ENCODE assay signal across 35 mouse cellular contexts in the genomic region with DNA sequence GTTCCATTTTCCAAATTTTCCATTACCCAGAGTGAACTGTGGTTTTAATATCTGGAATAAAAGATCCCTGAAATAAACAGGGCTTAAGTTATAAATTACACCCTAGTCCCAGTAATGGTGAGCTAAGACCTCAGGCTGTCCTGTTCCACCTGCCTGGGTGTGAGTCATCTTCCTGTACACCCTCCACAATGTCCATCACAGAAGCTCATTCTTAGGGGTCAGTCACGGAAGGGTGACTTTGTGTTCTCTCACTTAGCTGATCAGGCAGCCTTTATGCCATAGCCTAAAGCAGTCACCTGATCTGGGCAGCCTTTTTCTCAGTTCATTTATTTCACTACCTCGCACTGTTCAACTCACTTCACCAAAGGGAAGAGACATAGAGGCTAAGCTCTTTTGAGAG. TPM values are rescaled to one million over a fixed set of nuclear protein-coding genes. Genes with fewer than 3 reads are reported as not detected.
DNase-seq lines count a peak whose midpoint lies in the region; ATAC-seq and TF ChIP-seq lines count a peak whose summit lies in the region.
"Had no signal": no experiment of that assay in that cellular context is flagged by ENCODE, and none has a peak within 500 bp of the region (broad histone marks: within the 10 kb centered on the region; RNA-seq: fewer than 3 reads in every experiment).

No protein-coding gene starts in this region.

- H3K9me3 ChIP-seq in CH12.LX (replicated peaks; ENCODE audit: low read length): no peaks in the 10 kb centered on the region
- H3K9me3 ChIP-seq in kidney, embryonic 15.5 days (replicated peaks): no peaks in the 10 kb centered on the region
- H3K9me3 ChIP-seq: forebrain, embryonic 12.5 days; heart, embryonic 10.5 days; heart, embryonic 15.5 days; liver, embryonic 12.5 days; midbrain, embryonic 15.5 days; neural tube, embryonic 12.5 days had no signal

- H3K27ac ChIP-seq in CH12.LX (ENCODE audit: insufficient read depth, low read depth): no peak overlapping the region
- H3K27ac ChIP-seq in kidney, embryonic 15.5 days: peak overlapping the region; percentile 67; the same call in 1 of the 2 replicates
- H3K27ac ChIP-seq: forebrain, embryonic 12.5 days; heart, embryonic 10.5 days; heart, embryonic 15.5 days; liver, embryonic 12.5 days; macrophage; midbrain, embryonic 15.5 days; neural tube, embryonic 12.5 days had no signal

- 31% methylated on average over 2 of the region's 2 CpGs for WGBS in kidney, embryonic 15.5 days

- no peaks in the 10 kb centered on the region for H3K27me3 ChIP-seq in CH12.LX (replicated peaks)
- H3K27me3 ChIP-seq in kidney, embryonic 15.5 days: no peaks in the 10 kb centered on the region
- H3K27me3 ChIP-seq: forebrain, embryonic 12.5 days; heart, embryonic 15.5 days; liver, embryonic 12.5 days; midbrain, embryonic 15.5 days; neural tube, embryonic 12.5 days had no signal

- in situ Hi-C loops in CH12.LX (cut with MboI; ENCODE audit: low pct_ligation_motif_present, low pct_unique_long_range_greater_than_20kb, low sequenced_read_pairs): no loop called here

- no peak overlapping the region for H3K4me3 ChIP-seq in CH12.LX (replicated peaks in 1 of 3; ENCODE audit: low read depth in 2 of 3, low read length in 2 of 3, poor library complexity in 1 of 3)
- no peak overlapping the region for H3K4me3 ChIP-seq in kidney, embryonic 15.5 days (replicated peaks)
- H3K4me3 ChIP-seq: forebrain, embryonic 12.5 days; heart, embryonic 10.5 days; heart, embryonic 15.5 days; liver, embryonic 12.5 days; midbrain, embryonic 15.5 days; neural tube, embryonic 12.5 days had no signal

- peaks cover 19 to 46% of the 10 kb centered on the region in 2 experiments for H3K36me3 ChIP-seq in CH12.LX (replicated peaks in 1 of 2; ENCODE audit: control insufficient read depth in 1 of 2, insufficient read depth in 1 of 2, low read length in 1 of 2)
- H3K36me3 ChIP-seq in kidney, embryonic 15.5 days: no peaks in the 10 kb centered on the region
- H3K36me3 ChIP-seq: forebrain, embryonic 12.5 days; heart, embryonic 10.5 days; liver, embryonic 12.5 days; midbrain, embryonic 15.5 days; neural tube, embryonic 12.5 days had no signal

- peak; percentile 86 for DNase-seq in 416B (ENCODE audit: low read depth)
- DNase-seq in CH12.LX (ENCODE audit: extremely low read depth): no peak
- DNase-seq in kidney, postnatal 4 days: peak; percentile 6 to 24
- DNase-seq in right cerebral cortex, postnatal 14 days: no peak
- no peak for DNase-seq in cerebellum, postnatal 25 days
- DNase-seq in retina, postnatal 1 day: no peak
- DNase-seq: adrenal gland, postnatal 25 days; B cell, adult 2 months; cerebellum, adult 11-12 months; cerebellum, adult 9-11 months; forebrain, postnatal 0 days; gastrocnemius, postnatal 10 days; left cerebral cortex, postnatal 4 days; lung, adult 18-20 months; thymus, adult 2 months had no signal

- peak; percentile 98 for ATAC-seq in kidney, embryonic 15.5 days (replicated peaks; ENCODE audit: low FRiP score)
- ATAC-seq: forebrain, postnatal 0 days; hindbrain, embryonic 16.5 days; liver, embryonic 12.5 days; lung, postnatal 0 days; midbrain, embryonic 15.5 days had no signal

- no peak overlapping the region for H3K4me2 ChIP-seq in CH12.LX (ENCODE audit: insufficient read depth, low read depth, poor library complexity, severe bottlenecking)
- no peak overlapping the region for H3K4me2 ChIP-seq in kidney, embryonic 15.5 days
- H3K4me2 ChIP-seq: forebrain, embryonic 12.5 days; heart, embryonic 15.5 days; liver, embryonic 12.5 days; midbrain, embryonic 15.5 days; neural tube, embryonic 12.5 days had no signal

- peaks cover 0 to 4% of the 10 kb centered on the region in 2 experiments; a peak in 1 of 4 replicates for H3K4me1 ChIP-seq in CH12.LX (ENCODE audit: control insufficient read depth in 1 of 2, insufficient read depth in 2 of 2)
- H3K4me1 ChIP-seq in kidney, embryonic 15.5 days: peaks cover 9% of the 10 kb centered on the region
- H3K4me1 ChIP-seq: forebrain, embryonic 12.5 days; heart, embryonic 10.5 days; heart, embryonic 15.5 days; midbrain, embryonic 15.5 days; neural tube, embryonic 12.5 days had no signal

- no peaks in the 10 kb centered on the region for H3K79me2 ChIP-seq in CH12.LX (replicated peaks; ENCODE audit: control insufficient read depth, extremely low read depth, insufficient read depth, poor library complexity, severe bottlenecking)

- dilution Hi-C loops in CH12.LX (cut with MboI; ENCODE audit: extremely low pct_ligation_motif_present, extremely low pct_unique_long_range_greater_than_20kb, low sequenced_read_pairs): no loop called here

- no peak for TF ChIP-seq POLR2A in CH12.LX (IDR thresholded peaks at IDR 0.05; ENCODE audit: low read depth, low read length)

- no peak for TF ChIP-seq RAD21 in CH12.LX (IDR thresholded peaks at IDR 0.05; ENCODE audit: low read depth, low read length)

- no peak for TF ChIP-seq EP300 in CH12.LX (IDR thresholded peaks at IDR 0.05; ENCODE audit: low read length)

- no peak overlapping the region for H3K9ac ChIP-seq in CH12.LX (ENCODE audit: insufficient read depth, low read depth)
- H3K9ac ChIP-seq in kidney, embryonic 15.5 days: no peak overlapping the region
- H3K9ac ChIP-seq: forebrain, embryonic 12.5 days; forebrain, postnatal 0 days; heart, embryonic 15.5 days; liver, embryonic 12.5 days; midbrain, embryonic 15.5 days; neural tube, embryonic 12.5 days had no signal

- no peak for TF ChIP-seq CTCF in CH12.LX (conservative IDR thresholded peaks at IDR 0.05 in 1 of 2, IDR thresholded peaks at IDR 0.05 in 1 of 2; ENCODE audit: low read depth in 2 of 2, low read length in 2 of 2)

TF ChIP-seq in CH12.LX, 34 proteins besides CTCF, POLR2A, EP300 and RAD21:
- TF ChIP-seq ZC3H11A (IDR thresholded peaks at IDR 0.05; ENCODE audit: low read depth, low read length): no peak
- TF ChIP-seq BHLHE40 (IDR thresholded peaks at IDR 0.05; ENCODE audit: low read depth, low read length): peak; percentile 7; the same call in 1 of the 2 replicates
TF ChIP-seq in CH12.LX: peak in this region for 1.

RNA-seq across cellular contexts. Expression of gene Plscr2, which starts 16.8 kb away (rescaled TPM):
- 0.80 and 1.4 TPM in 2 replicates for total RNA-seq in CH12.LX (2012; rRNA removed)
- 0.95 and 1.0 TPM in 2 replicates for total RNA-seq in CH12.LX (2014; rRNA removed)
- polyA plus RNA-seq in CH12.LX (2012; ENCODE audit: insufficient read length, low read depth): 0.55 and 0.91 TPM in 2 replicates
- polyA plus RNA-seq in kidney, embryonic 15.5 days (2015; fragmentation: Nextera tagmentation; extraction: Ambion mirVana): 29.0 and 29.2 TPM in 2 replicates
- total RNA-seq: common myeloid progenitor, adult 5-6 weeks had no signal
- polyA plus RNA-seq: macrophage had no signal

RNA-seq across cellular contexts. Expression of gene 1700057G04Rik, which starts 17.0 kb away (rescaled TPM):
- total RNA-seq in CH12.LX (2012; rRNA removed): not detected in 2 replicates
- total RNA-seq in CH12.LX (2014; rRNA removed): 0.41 TPM in 1 of 2 replicates, not detected in the other
- polyA plus RNA-seq in CH12.LX (2012; ENCODE audit: insufficient read length, low read depth): not detected in 2 replicates
- polyA plus RNA-seq in kidney, embryonic 15.5 days (2015; fragmentation: Nextera tagmentation; extraction: Ambion mirVana): not detected in 2 replicates
- total RNA-seq: adrenal gland, postnatal 25 days; common myeloid progenitor, adult 5-6 weeks; forebrain, postnatal 0 days; gastrocnemius, postnatal 10 days; heart, postnatal 25 days; layer of hippocampus, adult 8-10 months; layer of hippocampus, postnatal 25 days; left cerebral cortex, adult 8-10 months; left cerebral cortex, postnatal 4 days; MEL had no signal
- polyA plus RNA-seq: embryonic facial prominence, embryonic 14.5 days; forebrain, embryonic 12.5 days; forebrain, postnatal 0 days; heart, embryonic 10.5 days; heart, embryonic 15.5 days; hindbrain, embryonic 11.5 days; hindbrain, embryonic 16.5 days; intestine, embryonic 14.5 days; limb, embryonic 14.5 days; liver, embryonic 12.5 days; lung, postnatal 0 days; macrophage; midbrain, embryonic 15.5 days; neural tube, embryonic 12.5 days; thymus, adult 2 months had no signal

RNA-seq across cellular contexts. Expression of gene Plscr1, which starts 42.6 kb away (rescaled TPM):
- total RNA-seq in CH12.LX (2012; rRNA removed) (206 and 403 TPM in 2 replicates), CH12.LX (2014; rRNA removed) (489 and 502 TPM in 2 replicates)
- 194 and 201 TPM in 2 replicates for polyA plus RNA-seq in CH12.LX (2012; ENCODE audit: insufficient read length, low read depth)
- polyA plus RNA-seq in kidney, embryonic 15.5 days (2015; fragmentation: Nextera tagmentation; extraction: Ambion mirVana): 74.6 and 78.2 TPM in 2 replicates

Comparison
In these comparisons a context has a peak if more than half of its experiments do, and no peak if none do; other contexts are left out.
1. DNase-seq: peak in 416B (single experiment) and kidney, postnatal 4 days (2 of 2); none in CH12.LX (single experiment), right cerebral cortex, postnatal 14 days (single experiment), cerebellum, postnatal 25 days (0 of 2) and retina, postnatal 1 day (single experiment).
2. RNA of gene Plscr2, which starts 16.8 kb away (polyA plus RNA-seq): 29.0 to 29.2 TPM in kidney, embryonic 15.5 days; 0.55 to 0.91 TPM in CH12.LX; every median in the first group is over 10 times any median in the second.